Mouse (Mus musculus): ENCODE results near the gene H2-Eb2. TPM values are rescaled to one million over a fixed set of nuclear protein-coding genes. Genes with fewer than 3 reads are reported as not detected.

Gene H2-Eb2
- polyA plus RNA-seq, 1 experiment from 2014 or later, result 0.42 TPM

DNA sequence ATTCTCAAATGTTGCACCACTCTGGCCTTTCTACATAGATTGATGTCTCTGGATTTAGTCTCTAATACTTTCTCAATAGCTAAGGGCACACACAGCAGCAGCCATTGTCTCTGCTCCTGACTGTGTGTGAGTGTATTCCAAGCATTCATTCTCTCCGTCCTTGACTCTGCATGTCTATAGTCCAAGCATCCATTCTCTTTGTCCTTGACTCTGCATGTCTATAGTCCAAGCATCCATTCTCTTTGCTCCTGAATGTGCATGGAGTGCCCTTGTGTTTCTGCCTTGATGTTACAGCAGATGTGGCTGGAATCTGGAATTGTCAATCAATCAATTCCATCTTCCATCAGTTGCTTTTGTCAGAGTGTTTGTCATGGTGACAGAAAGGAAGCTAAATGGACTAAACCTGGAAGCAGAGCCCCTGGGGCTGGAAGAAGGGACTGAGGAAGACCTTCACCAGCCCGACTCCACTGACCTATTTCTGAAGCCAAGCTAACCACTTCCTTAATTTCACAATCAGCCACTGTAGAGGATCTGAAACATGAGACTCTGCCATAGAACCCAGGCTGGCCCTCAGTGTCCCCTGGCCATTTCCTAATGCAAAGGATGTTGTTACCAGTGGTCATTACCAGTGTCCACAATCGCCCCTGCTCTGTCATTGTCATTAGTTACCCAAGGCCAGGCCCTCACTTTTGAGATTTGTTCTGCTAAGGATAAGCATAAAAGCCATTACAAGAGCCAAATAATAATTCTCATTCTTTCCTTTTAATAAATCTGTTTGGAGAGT lies 15.3 kb downstream of the H2-Eb2 start:
- Histone ChIP-seq H3K9me3 (replicated peaks; ENCODE audit: control insufficient read depth, low read length) (no peaks in the 10 kb centered on the region), H3K27me3 (ENCODE audit: control insufficient read depth, insufficient read depth, low read length) (no peaks in the 10 kb centered on the region; the same call in 1 of the 2 replicates), H3K9ac (ENCODE audit: low read length) (no peak overlapping the region), H3K27ac (ENCODE audit: low read length) (no peak overlapping the region), H3K4me1 (ENCODE audit: control insufficient read depth, insufficient read depth, low read length) (no peaks in the 10 kb centered on the region), H3K4me2 (ENCODE audit: low read depth, low read length) (no peak overlapping the region), H3K4me3 (ENCODE audit: low read length) (no peak overlapping the region), H3K36me3 (ENCODE audit: control insufficient read depth, insufficient read depth) (no peaks in the 10 kb centered on the region)
- 44% methylated on average over 3 of the region's 3 CpGs for WGBS
- ATAC-seq (replicated peaks; ENCODE audit: extremely low read depth, insufficient read depth, low FRiP score), result no peak

GRCm38 (mm10) chr17:34344882-34345281 lies 19.4 kb downstream of the H2-Eb2 start:
- Histone ChIP-seq H3K27ac (ENCODE audit: low read length) (no peak overlapping the region), H3K9me3 (replicated peaks; ENCODE audit: control insufficient read depth, low read length) (no peaks in the 10 kb centered on the region), H3K4me3 (ENCODE audit: low read length) (no peak overlapping the region), H3K9ac (ENCODE audit: low read length) (no peak overlapping the region), H3K4me1 (ENCODE audit: control insufficient read depth, insufficient read depth, low read length) (no peaks in the 10 kb centered on the region), H3K36me3 (ENCODE audit: control insufficient read depth, insufficient read depth) (no peaks in the 10 kb centered on the region), H3K4me2 (ENCODE audit: low read depth, low read length) (no peak overlapping the region), H3K27me3 (ENCODE audit: control insufficient read depth, insufficient read depth, low read length) (no peaks in the 10 kb centered on the region; the same call in 1 of the 2 replicates)
- 79% methylated on average over 4 of the region's 4 CpGs for WGBS
- ATAC-seq (replicated peaks; ENCODE audit: extremely low read depth, insufficient read depth, low FRiP score), result no peak

GRCm38 (mm10) chr17:34345486-34345885 lies 20.0 kb downstream of the H2-Eb2 start:
- no peak for ATAC-seq (replicated peaks; ENCODE audit: extremely low read depth, insufficient read depth, low FRiP score)
- no peak overlapping the region for H3K4me2 ChIP-seq (ENCODE audit: low read depth, low read length)
- H3K4me1 ChIP-seq (ENCODE audit: control insufficient read depth, insufficient read depth, low read length), result no peaks in the 10 kb centered on the region
- whole genome bisulfite sequencing, result 77% methylated on average over 7 of the region's 7 CpGs
- H3K9ac ChIP-seq (ENCODE audit: low read length), result no peak overlapping the region
- no peaks in the 10 kb centered on the region for H3K36me3 ChIP-seq (ENCODE audit: control insufficient read depth, insufficient read depth)
- H3K27ac ChIP-seq (ENCODE audit: low read length), result no peak overlapping the region
- no peak overlapping the region for H3K4me3 ChIP-seq (ENCODE audit: low read length)
- no peaks in the 10 kb centered on the region; the same call in 1 of the 2 replicates for H3K27me3 ChIP-seq (ENCODE audit: control insufficient read depth, insufficient read depth, low read length)
- no peaks in the 10 kb centered on the region for H3K9me3 ChIP-seq (replicated peaks; ENCODE audit: control insufficient read depth, low read length)

DNA sequence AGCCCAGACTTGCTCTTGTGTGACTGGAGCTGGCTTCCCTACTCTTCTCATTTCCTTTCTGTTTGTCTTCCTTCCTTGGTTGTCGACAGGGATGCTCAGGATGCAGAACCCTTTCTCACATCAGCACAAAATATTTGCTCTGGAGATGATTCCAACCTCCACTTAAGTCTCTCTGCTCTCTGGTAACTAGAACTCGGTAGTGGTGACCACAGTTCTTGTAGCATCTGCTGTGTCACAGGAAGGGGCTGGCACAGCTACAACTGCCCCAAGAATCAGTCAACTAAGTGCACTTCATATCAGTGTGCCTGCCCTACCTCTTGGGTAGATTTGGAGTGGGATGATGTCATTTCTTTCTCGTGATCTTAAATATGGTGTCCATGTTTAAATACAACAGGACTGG lies 20.6 kb downstream of the H2-Eb2 start:
- WGBS, result 62% methylated on average over 3 of the region's 3 CpGs
- H3K9ac ChIP-seq (ENCODE audit: low read length), result no peak overlapping the region
- H3K4me1 ChIP-seq (ENCODE audit: control insufficient read depth, insufficient read depth, low read length), result no peaks in the 10 kb centered on the region
- H3K4me2 ChIP-seq (ENCODE audit: low read depth, low read length), result no peak overlapping the region
- ATAC-seq (replicated peaks; ENCODE audit: extremely low read depth, insufficient read depth, low FRiP score), result no peak
- H3K27me3 ChIP-seq (ENCODE audit: control insufficient read depth, insufficient read depth, low read length), result no peaks in the 10 kb centered on the region; the same call in 1 of the 2 replicates
- H3K4me3 ChIP-seq (ENCODE audit: low read length), result no peak overlapping the region
- H3K9me3 ChIP-seq (replicated peaks; ENCODE audit: control insufficient read depth, low read length), result no peaks in the 10 kb centered on the region
- H3K27ac ChIP-seq (ENCODE audit: low read length), result no peak overlapping the region
- no peaks in the 10 kb centered on the region for H3K36me3 ChIP-seq (ENCODE audit: control insufficient read depth, insufficient read depth)

- no peaks in the 10 kb centered on the region for H3K36me3 ChIP-seq (ENCODE audit: control insufficient read depth, insufficient read depth)
- 54% methylated on average over 6 of the region's 6 CpGs for WGBS
Measured at GRCm38 (mm10) chr17:34347606-34348308, 22.3 kb downstream of the H2-Eb2 start.

GRCm38 (mm10) chr17:34349429-34349828 lies 24.0 kb downstream of the H2-Eb2 start:
- no peaks in the 10 kb centered on the region for H3K4me1 ChIP-seq (ENCODE audit: control insufficient read depth, insufficient read depth, low read length)
- H3K9me3 ChIP-seq (replicated peaks; ENCODE audit: control insufficient read depth, low read length), result no peaks in the 10 kb centered on the region
- no peak overlapping the region for H3K4me3 ChIP-seq (ENCODE audit: low read length)
- H3K27me3 ChIP-seq (ENCODE audit: control insufficient read depth, insufficient read depth, low read length), result no peaks in the 10 kb centered on the region; the same call in 1 of the 2 replicates
- H3K27ac ChIP-seq (ENCODE audit: low read length), result no peak overlapping the region
- 7% methylated on average over 4 of the region's 4 CpGs for WGBS
- H3K9ac ChIP-seq (ENCODE audit: low read length), result no peak overlapping the region
- H3K4me2 ChIP-seq (ENCODE audit: low read depth, low read length), result no peak overlapping the region
- ATAC-seq (replicated peaks; ENCODE audit: extremely low read depth, insufficient read depth, low FRiP score), result no peak
- H3K36me3 ChIP-seq (ENCODE audit: control insufficient read depth, insufficient read depth), result no peaks in the 10 kb centered on the region

More at GRCm38 (mm10) chr17:34347606-34348308, 22.3 kb downstream of the H2-Eb2 start:
- Histone ChIP-seq H3K27ac (ENCODE audit: low read length) (no peak overlapping the region), H3K4me3 (ENCODE audit: low read length) (no peak overlapping the region), H3K4me2 (ENCODE audit: low read depth, low read length) (no peak overlapping the region), H3K4me1 (ENCODE audit: control insufficient read depth, insufficient read depth, low read length) (no peaks in the 10 kb centered on the region), H3K9ac (ENCODE audit: low read length) (no peak overlapping the region), H3K27me3 (ENCODE audit: control insufficient read depth, insufficient read depth, low read length) (no peaks in the 10 kb centered on the region; the same call in 1 of the 2 replicates), H3K9me3 (replicated peaks; ENCODE audit: control insufficient read depth, low read length) (no peaks in the 10 kb centered on the region)
- ATAC-seq (replicated peaks; ENCODE audit: extremely low read depth, insufficient read depth, low FRiP score), result no peak

GRCm38 (mm10) chr17:34354539-34354938 lies 29.1 kb downstream of the H2-Eb2 start, which contains the start of gene Btnl2:
Gene Btnl2, plus strand, starts transcription at chr17:34354822.
- H3K9ac ChIP-seq (ENCODE audit: low read length), result no peak within 1 kb of the TSS
- 75% methylated on average over 5 of the region's 5 CpGs for WGBS
- no peaks in the 10 kb centered on the region for H3K27me3 ChIP-seq (ENCODE audit: control insufficient read depth, insufficient read depth, low read length)
- no peak within 1 kb of the TSS for H3K4me3 ChIP-seq (ENCODE audit: low read length)
- H3K4me1 ChIP-seq (ENCODE audit: control insufficient read depth, insufficient read depth, low read length), result no peaks in the 10 kb centered on the region
- H3K27ac ChIP-seq (ENCODE audit: low read length), result no peak within 1 kb of the TSS
- no peak within 1 kb of the TSS for H3K4me2 ChIP-seq (ENCODE audit: low read depth, low read length)
- no peak for ATAC-seq (replicated peaks; ENCODE audit: extremely low read depth, insufficient read depth, low FRiP score)
- no peaks in the 10 kb centered on the region for H3K36me3 ChIP-seq (ENCODE audit: control insufficient read depth, insufficient read depth)
- H3K9me3 ChIP-seq (replicated peaks; ENCODE audit: control insufficient read depth, low read length), result no peaks in the 10 kb centered on the region

GRCm38 (mm10) chr17:34354940-34355339 lies 29.5 kb downstream of the H2-Eb2 start:
- WGBS, result 83% methylated on average over 1 of the region's 1 CpGs
- no peak overlapping the region for H3K4me2 ChIP-seq (ENCODE audit: low read depth, low read length)
- H3K27ac ChIP-seq (ENCODE audit: low read length), result no peak overlapping the region
- no peak overlapping the region for H3K9ac ChIP-seq (ENCODE audit: low read length)
- H3K36me3 ChIP-seq (ENCODE audit: control insufficient read depth, insufficient read depth), result no peaks in the 10 kb centered on the region
- no peak overlapping the region for H3K4me3 ChIP-seq (ENCODE audit: low read length)
- no peaks in the 10 kb centered on the region for H3K27me3 ChIP-seq (ENCODE audit: control insufficient read depth, insufficient read depth, low read length)
- H3K9me3 ChIP-seq (replicated peaks; ENCODE audit: control insufficient read depth, low read length), result no peaks in the 10 kb centered on the region
- no peaks in the 10 kb centered on the region for H3K4me1 ChIP-seq (ENCODE audit: control insufficient read depth, insufficient read depth, low read length)
- ATAC-seq (replicated peaks; ENCODE audit: extremely low read depth, insufficient read depth, low FRiP score), result no peak

DNA sequence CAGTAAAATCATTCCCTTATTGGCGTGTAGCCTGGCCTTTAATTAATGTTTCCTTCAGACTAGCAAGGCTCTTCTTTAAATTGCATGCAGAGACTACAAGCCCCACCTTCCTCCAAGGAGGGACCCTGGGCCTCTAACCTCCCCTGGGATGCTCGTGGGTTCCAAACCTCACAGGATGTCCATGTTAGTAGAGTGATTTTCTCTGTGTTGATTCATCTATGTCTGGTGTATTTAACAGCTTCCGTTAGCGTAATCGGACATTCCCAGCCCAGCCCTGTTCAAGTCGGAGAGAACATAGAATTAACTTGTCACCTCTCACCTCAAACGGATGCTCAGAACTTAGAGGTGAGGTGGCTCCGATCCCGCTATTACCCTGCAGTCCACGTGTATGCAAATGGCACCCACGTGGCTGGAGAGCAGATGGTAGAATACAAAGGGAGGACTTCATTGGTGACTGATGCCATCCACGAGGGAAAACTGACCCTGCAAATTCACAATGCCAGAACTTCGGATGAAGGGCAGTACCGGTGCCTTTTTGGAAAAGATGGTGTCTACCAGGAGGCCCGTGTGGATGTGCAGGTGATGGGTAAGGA lies 37.6 kb downstream of the H2-Eb2 start:
- Histone ChIP-seq H3K36me3 (ENCODE audit: control insufficient read depth, insufficient read depth) (no peaks in the 10 kb centered on the region), H3K27ac (ENCODE audit: low read length) (no peak overlapping the region), H3K27me3 (ENCODE audit: control insufficient read depth, insufficient read depth, low read length) (no peaks in the 10 kb centered on the region), H3K4me2 (ENCODE audit: low read depth, low read length) (no peak overlapping the region), H3K9me3 (replicated peaks; ENCODE audit: control insufficient read depth, low read length) (no peaks in the 10 kb centered on the region), H3K4me3 (ENCODE audit: low read length) (no peak overlapping the region), H3K4me1 (ENCODE audit: control insufficient read depth, insufficient read depth, low read length) (no peaks in the 10 kb centered on the region), H3K9ac (ENCODE audit: low read length) (no peak overlapping the region)
- 79% methylated on average over 15 of the region's 15 CpGs for WGBS
- no peak for ATAC-seq (replicated peaks; ENCODE audit: extremely low read depth, insufficient read depth, low FRiP score)
